Mouse (Mus musculus) megakaryocyte, adult 5-6 weeks (primary cell): ENCODE data around the gene Mfn1. TPM values are rescaled to one million over a fixed set of nuclear protein-coding genes. Genes with fewer than 3 reads are reported as not detected.

Source experiments
- ATAC-seq: 2 replicates; pipeline ENCODE4 v1.8.0; 2016; ENCODE audit warnings: mild to moderate bottlenecking, inconsistent platforms; ENCODE audit not compliant: poor library complexity, severe bottlenecking
- total RNA-seq, 2 experiments: library from RNA; stranded (forward) in 1 of 2; stranded (reverse) in 1 of 2; fragments of 153-499, 151-499 nt in 1 of 2; fragments of 221-1000, 200-1000 nt in 1 of 2; gene quantifications; 2 replicates each; pipeline versions ENCODE4 v1.2.3 to v1.2.4; 2015 to 2017

Gene Mfn1
- total RNA-seq, 2 experiments from 2014 or later = 16.9 to 20.3 TPM

GRCm38 (mm10) chr3:32510375-32511190 is 18.7 kb upstream of the Mfn1 start:
- ATAC-seq = peak; percentile 88

DNA sequence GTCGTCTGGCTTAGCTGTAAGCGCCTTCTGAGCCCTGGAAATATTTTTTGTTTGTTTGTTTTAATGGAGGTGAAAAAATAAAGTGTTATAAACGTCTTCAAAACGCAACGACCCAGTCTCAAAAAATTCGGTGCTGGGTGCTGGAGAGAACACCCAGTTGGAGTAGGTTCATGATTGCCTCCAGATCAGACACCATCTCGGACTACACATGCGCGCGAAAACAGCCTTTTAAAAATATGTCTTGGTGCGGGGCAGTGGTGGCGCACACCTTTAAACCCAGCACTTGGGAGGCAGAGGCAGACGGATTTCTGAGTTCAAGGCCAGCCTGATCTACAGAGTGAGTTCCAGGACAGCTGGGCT is 18.1 kb upstream of the Mfn1 start:
- ATAC-seq = no peak

DNA sequence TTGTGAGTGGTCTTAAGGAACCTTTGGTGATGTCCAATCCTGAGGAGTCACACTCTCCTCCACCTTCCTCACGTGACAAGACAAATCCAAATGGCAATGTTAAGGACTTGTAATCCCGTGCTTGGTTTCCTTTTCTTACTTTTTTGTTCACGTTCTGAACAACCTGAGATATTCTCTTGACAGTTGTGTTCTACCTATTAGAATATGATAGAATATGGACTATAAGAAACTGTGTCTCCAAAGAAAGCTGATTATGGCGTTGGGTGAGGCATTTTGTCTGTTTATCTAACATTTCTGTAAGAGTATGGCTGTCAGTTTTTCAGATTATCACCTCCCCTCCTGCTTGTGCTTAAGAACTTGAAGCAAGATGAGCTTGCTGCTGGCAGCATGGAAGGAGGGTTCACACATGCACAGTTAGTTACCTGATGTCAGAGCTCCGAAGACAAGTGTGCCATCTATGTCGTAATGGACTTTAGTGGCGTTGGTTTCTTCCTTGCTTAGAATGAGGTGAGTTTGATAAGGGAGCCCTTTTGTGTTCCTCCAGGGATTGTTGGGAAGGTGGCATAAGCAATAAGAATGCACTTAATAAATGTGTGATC is 16.5 kb upstream of the Mfn1 start:
- ATAC-seq = no peak

DNA sequence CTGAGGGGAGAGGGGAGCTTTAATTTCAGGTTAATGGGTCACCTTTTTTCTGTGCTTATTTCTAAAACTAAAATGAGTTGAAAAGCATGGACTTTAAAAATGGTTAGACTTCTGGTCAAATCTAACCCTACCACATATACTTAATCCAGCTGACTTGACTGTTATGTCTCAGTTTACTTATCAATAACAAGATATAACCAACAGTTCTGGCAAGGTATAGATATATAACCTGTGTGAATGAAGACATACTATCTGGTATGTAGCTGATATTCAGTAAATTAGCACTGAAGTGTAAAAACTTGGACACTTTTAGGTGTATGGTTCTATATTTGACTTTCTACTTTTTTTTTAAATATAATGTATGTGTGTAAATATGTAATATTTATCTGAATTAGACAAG is 15.7 kb upstream of the Mfn1 start:
- ATAC-seq = no peak

- ATAC-seq = no peak
Observed at GRCm38 (mm10) chr3:32527181-32527580, 2.1 kb upstream of the Mfn1 start.

GRCm38 (mm10) chr3:32530041-32530440 is 776 bp downstream of the Mfn1 start:
- no peak for ATAC-seq

DNA sequence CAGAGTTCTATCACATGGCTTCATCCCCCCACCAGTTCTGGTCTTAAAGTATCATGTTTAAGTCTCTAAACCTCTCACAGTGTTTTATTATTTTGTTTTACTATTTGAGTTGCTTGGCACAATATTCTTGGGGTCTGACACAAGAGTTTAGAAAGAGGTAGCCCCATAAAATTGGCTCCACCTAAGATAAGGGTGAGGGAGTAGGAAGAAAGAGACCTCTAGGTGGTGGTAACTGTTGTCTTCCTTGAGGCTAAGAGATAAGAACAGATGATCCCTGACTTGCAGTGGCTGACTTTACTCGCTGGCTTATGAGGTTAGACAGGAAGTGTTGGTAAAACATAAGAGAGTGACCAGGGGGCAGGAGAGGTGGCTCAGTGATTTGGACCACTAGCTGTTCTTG is 6.4 kb downstream of the Mfn1 start:
- no peak for ATAC-seq

- ATAC-seq = no peak
Observed at GRCm38 (mm10) chr3:32537556-32537955, 8.3 kb downstream of the Mfn1 start.

- ATAC-seq = no peak
Observed at GRCm38 (mm10) chr3:32538091-32538490, 8.8 kb downstream of the Mfn1 start.

- no peak for ATAC-seq
Observed at GRCm38 (mm10) chr3:32553061-32553460, 23.8 kb downstream of the Mfn1 start.

DNA sequence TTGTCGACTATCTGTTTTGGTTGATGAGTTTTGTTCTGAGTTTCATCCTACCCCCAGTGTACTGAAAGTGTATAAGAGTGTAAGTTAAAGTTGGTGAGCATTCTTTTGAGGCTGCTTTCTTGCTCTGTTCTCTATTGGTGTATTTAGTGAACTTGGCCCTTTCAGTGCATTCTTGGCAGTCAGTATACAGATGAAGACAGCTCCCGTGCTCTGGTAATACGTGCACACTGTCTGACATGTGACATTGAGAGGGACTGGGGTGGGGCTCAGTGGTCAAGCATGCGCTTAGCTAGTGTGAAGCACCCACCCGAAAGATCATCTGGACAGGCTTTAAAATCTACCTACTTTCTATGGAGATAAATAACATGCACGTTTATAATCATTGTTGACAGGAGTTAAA is 34.1 kb downstream of the Mfn1 start:
- ATAC-seq = no peak

DNA sequence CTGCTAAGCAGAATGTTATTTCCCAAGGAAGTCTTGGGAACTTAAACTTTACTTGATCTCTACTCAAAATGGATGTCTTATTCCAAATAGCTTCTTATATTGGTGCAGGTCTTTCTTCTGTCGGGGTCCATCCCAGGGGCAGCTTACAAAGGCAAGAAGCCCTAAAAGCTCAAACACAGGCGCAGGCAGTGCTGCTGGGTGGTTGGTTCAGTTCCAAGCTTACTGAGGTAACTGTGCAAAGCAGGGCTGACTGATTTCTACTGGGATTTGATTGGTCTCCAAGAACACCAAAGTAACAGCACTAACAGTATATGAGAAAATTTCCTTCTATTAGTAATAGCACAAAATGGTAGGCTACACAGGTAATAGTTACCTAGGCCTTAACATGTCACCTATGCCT is 43.8 kb downstream of the Mfn1 start:
- no peak for ATAC-seq

- ATAC-seq = no peak
Observed at GRCm38 (mm10) chr3:32573881-32574280, 44.6 kb downstream of the Mfn1 start.

GRCm38 (mm10) chr3:32575151-32575550 is 45.9 kb downstream of the Mfn1 start:
- no peak for ATAC-seq

DNA sequence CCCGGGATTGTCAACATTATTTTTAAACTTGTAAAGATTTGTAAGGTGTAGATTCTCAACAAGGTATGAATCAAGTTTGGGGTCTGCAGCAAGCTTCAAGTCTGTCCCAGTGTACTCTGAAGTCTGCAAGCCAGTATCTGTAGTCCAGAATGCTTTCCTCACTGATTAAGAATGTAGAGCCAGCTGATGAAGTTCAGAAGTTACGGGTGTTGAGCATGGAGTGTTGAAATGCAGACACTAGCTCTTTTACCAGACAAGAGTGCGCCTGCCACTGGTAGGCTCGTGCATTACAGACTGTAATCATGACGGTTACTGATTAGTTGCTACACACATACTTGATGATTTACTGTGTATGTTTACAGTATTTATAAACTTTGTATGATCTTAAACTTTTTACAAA is 49.5 kb downstream of the Mfn1 start:
- no peak for ATAC-seq

DNA sequence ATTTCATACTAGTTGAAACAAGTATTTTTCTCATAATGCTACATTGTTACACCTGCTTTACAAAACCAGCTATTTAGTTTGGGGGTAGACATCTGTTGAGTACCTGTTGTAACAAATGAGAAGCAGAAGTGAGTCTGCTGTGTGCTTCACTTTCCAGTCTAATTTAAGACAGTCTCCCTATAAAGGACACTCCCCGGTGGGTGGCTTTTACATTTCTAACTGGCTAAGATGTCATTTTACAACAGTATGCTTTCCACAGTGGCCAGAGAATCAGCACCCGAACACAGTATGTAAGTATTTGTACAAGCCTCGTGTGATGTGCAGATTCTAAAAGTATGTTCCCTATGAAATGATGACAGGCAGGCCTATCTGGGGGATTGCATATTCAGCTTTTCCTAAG is 51.5 kb downstream of the Mfn1 start:
- ATAC-seq = no peak

DNA sequence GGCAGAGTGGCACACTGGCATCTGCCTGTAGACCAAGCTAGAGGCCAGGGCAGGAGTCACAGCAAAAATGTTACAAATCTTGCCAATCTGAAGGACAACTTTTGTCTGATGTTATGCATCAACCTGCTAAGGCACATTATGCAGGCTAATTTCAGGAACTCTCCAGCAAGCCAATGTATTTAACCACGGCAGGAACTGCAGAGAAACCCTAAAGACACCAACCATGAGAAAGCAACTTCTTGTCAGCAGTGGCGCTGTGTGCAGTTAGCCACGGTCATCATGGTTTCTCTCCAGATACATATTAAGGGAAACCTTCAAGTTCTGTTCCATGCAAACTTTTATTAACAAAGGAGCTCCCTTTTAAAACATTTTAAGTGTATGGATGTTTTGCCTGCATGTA is 52.6 kb downstream of the Mfn1 start:
- ATAC-seq = no peak

- ATAC-seq = no peak
Observed at GRCm38 (mm10) chr3:32583489-32583888, 54.2 kb downstream of the Mfn1 start.

DNA sequence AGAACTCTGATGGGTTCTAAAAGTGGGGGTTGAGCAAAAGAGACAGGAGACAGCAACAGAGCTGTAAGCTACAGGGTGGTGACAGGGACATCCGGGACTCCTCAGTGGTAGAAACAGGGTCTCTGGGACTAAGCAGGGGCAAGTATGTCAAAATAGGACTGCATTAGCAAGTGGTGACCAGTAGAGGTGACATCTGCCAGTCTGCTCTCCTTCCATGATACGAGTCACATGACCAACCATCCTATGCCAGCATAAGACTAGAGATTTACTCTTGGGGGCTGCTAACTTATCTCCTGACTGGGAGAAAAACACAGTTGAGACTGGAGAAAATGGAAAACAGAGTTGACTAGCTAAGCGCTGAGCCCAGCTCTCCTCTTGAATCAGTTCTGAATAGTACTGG is 57.0 kb downstream of the Mfn1 start:
- no peak for ATAC-seq

- ATAC-seq = no peak
Observed at GRCm38 (mm10) chr3:32595080-32595479, 65.8 kb downstream of the Mfn1 start.

DNA sequence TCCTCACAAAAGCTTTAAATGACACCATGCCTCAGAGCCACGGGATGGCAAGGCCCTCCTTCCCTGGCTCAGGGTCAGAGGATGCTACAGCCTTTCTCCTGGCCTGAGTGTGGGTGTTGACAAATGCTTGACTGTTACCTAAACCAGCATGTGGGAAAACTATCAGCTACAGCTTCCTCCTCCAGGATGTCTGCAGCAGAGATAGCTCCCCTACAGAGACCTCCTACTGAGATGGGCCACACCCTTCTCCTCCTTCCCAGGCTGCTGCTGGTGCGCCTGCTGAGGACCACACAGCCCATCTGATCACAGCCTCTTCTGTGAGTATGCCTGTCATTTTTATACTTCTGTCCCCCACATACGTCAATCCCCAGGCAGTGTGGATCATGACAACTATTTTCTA is 70.1 kb downstream of the Mfn1 start:
- no peak for ATAC-seq

GRCm38 (mm10) chr3:32601055-32601454 is 71.8 kb downstream of the Mfn1 start:
- ATAC-seq = no peak

DNA sequence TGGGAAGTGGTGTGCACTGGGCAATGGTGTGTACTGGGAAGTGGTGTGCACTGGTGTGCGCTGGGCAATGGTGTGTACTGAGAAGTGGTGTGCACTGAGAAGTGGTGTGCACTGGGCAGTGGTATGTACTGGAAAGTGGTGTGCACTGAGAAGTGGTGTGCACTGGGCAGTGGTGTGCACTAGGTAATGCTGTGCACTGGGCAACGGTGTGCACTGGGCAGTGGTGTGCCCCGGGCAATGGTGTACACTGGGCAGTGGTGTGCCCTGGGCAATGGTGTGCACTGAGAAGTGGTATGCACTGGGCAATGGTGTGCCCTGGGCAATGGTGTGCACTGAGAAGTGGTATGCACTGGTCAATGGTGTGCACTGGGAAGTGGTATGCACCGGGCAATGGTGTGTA is 80.0 kb downstream of the Mfn1 start:
- ATAC-seq = no peak
